Mouse (Mus musculus) embryonic facial prominence, embryonic 13.5 days (tissue): ENCODE measurements around the gene Schip1. TPM values are rescaled to one million over a fixed set of nuclear protein-coding genes. Genes with fewer than 3 reads are reported as not detected.
"Not testable (repeated sequence)": the region's sequence is repeated elsewhere in the genome, so short reads cannot be mapped to it uniquely, and the experiment has no call there.

Experiments used
- ATAC-seq: fragments of 200-750 bp; cut with Nextera tagmentation; 2 replicates; pipeline ENCODE4 v1.8.0; 2017; ENCODE audit warnings: low read depth; ENCODE audit not compliant: insufficient number of reproducible peaks, insufficient read depth, low FRiP score, low TSS enrichment
- H3K27ac ChIP-seq: fragments of 300-500 bp; sonication (generic); 2 replicates; pipeline ENCODE4 v1.5.1; 2015; ENCODE audit warnings: moderate library complexity, mild to moderate bottlenecking, inconsistent platforms
- H3K27me3 ChIP-seq: fragments of 300-500 bp; sonication (generic); 2 replicates; pipeline ENCODE4 v1.6.1; 2015; ENCODE audit warnings: mild to moderate bottlenecking, inconsistent platforms
- H3K36me3 ChIP-seq: fragments of 300-500 bp; sonication (generic); 2 replicates; pipeline ENCODE4 v1.6.1; 2015; ENCODE audit warnings: mild to moderate bottlenecking, inconsistent platforms
- H3K4me1 ChIP-seq: fragments of 300-500 bp; sonication (generic); 2 replicates; pipeline ENCODE4 v1.6.1; 2015; ENCODE audit warnings: inconsistent platforms
- H3K4me2 ChIP-seq: fragments of 300-500 bp; sonication (generic); 2 replicates; pipeline ENCODE4 v1.6.1; 2015; ENCODE audit warnings: moderate library complexity, mild to moderate bottlenecking, inconsistent platforms
- H3K4me3 ChIP-seq: fragments of 300-500 bp; sonication (generic); 2 replicates; pipeline ENCODE4 v1.5.1; 2015; ENCODE audit warnings: mild to moderate bottlenecking, inconsistent platforms
- H3K9ac ChIP-seq: fragments of 300-500 bp; sonication (generic); 2 replicates; pipeline ENCODE4 v1.6.1; 2015; ENCODE audit warnings: mild to moderate bottlenecking, inconsistent platforms
- H3K9me3 ChIP-seq: fragments of 300-500 bp; sonication (generic); 2 replicates; pipeline ENCODE4 v1.6.1; 2016; ENCODE audit warnings: inconsistent platforms
- WGBS: fragments of 180-500 bp; shearing (Covaris S2); methylation state at CpG from one replicate; pipeline ENCODE4 v1.1.7; 2015; ENCODE audit warnings: mixed read lengths; 5-methylcytosine and 5-hydroxymethylcytosine counted together
- polyA plus RNA-seq: library from polyadenylated mRNA; unstranded; fragments of >200 nt; fragmentation: Nextera tagmentation; extraction: Ambion mirVana; gene quantifications from 2 replicates; pipeline ENCODE4 v1.2.1, GENCODE M21; 2015

Gene Schip1
- polyA plus RNA-seq, 1 experiment from 2014 or later = 20.5 TPM

DNA sequence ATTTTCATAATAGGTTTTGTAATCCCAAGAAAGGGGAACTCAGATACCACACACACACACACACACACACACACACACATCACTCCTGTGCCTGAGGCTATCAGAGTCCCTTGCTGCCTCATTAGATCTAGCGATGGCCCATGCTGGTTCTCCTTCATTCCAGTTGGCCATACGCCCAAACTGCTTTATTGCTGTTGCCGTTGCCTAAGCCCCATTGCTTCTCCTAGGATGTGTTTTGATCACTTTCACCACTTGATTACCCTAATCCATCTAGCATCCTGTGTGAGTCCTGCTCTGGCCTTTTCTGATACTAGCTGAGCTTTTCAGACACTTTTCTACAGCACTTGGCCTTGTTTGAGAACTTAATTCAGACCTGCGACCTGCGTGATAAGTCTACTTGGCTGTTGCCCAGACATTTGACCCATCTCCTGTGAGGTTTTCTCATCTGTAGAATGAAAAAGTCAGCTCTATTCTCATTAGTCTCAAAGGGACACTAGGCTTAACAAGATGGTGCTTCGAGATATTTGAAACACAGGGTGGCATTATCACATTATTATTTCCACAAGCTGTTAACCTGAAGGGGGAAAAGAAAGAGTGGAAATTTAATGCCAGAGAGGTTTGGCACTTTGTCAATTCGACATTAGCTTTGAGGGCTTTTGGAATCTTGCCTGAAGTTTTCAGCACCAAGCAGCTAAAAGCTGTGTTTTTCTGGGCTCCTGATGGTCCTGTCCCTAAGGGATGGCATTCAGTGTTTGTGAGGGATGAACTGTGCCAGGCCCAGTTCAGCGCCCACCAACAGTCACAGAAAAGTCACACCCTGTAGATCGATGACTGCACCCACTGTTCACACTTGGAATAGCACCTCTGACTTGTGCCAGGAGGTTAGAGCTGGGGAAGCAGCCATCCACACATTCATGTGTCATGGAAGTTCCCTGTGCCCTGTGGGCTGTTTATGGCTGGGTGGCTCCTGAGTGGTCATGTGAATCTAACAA, 7.1 kb downstream of the Schip1 start:
- ATAC-seq = no peak
- H3K4me1 ChIP-seq = peaks cover 8% of the 10 kb centered on the region; the same call in 1 of the 2 replicates
- no peak overlapping the region for H3K27ac ChIP-seq
- no peak overlapping the region for H3K9ac ChIP-seq
- H3K36me3 ChIP-seq = no peaks in the 10 kb centered on the region
- no peak overlapping the region for H3K4me3 ChIP-seq
- 69% methylated on average over 9 of the region's 9 CpGs for WGBS
- H3K4me2 ChIP-seq = no peak overlapping the region
- no peaks in the 10 kb centered on the region for H3K9me3 ChIP-seq
- no peaks in the 10 kb centered on the region for H3K27me3 ChIP-seq

- Histone ChIP-seq H3K9ac (no peak overlapping the region), H3K27me3 (no peaks in the 10 kb centered on the region), H3K27ac (no peak overlapping the region), H3K4me2 (no peak overlapping the region), H3K36me3 (no peaks in the 10 kb centered on the region), H3K4me3 (no peak overlapping the region), H3K4me1 (no peaks in the 10 kb centered on the region), H3K9me3 (no peaks in the 10 kb centered on the region)
- no peak for ATAC-seq
- WGBS = 76% methylated on average over 4 of the region's 4 CpGs
Measured at GRCm38 (mm10) chr3:68077406-68077805, 12.8 kb downstream of the Schip1 start.

DNA sequence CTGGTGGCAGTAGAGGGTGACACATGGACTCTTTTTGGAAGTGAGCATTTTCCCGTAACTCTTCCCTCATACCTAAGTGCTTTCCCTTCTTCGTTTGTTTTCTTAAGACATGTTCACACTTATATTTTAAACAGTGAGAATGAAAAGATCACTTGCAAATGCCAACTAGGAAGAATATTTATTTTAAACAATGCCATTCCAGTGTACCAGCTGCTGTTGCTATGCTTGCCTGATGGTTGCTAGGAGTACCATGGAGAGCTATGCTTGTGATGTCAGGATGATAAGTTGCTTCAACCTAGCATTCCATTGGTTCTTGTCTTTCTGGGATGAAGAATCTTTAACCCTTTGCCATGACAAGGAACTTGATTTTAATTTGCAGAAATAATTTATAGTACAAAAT, 20.4 kb downstream of the Schip1 start:
- no peaks in the 10 kb centered on the region for H3K9me3 ChIP-seq
- WGBS = 92% methylated on average over 2 of the region's 2 CpGs
- no peak overlapping the region for H3K9ac ChIP-seq
- no peaks in the 10 kb centered on the region for H3K4me1 ChIP-seq
- no peak overlapping the region for H3K27ac ChIP-seq
- H3K4me2 ChIP-seq = no peak overlapping the region
- H3K36me3 ChIP-seq = no peaks in the 10 kb centered on the region
- no peak for ATAC-seq
- H3K4me3 ChIP-seq = no peak overlapping the region
- no peaks in the 10 kb centered on the region for H3K27me3 ChIP-seq

DNA sequence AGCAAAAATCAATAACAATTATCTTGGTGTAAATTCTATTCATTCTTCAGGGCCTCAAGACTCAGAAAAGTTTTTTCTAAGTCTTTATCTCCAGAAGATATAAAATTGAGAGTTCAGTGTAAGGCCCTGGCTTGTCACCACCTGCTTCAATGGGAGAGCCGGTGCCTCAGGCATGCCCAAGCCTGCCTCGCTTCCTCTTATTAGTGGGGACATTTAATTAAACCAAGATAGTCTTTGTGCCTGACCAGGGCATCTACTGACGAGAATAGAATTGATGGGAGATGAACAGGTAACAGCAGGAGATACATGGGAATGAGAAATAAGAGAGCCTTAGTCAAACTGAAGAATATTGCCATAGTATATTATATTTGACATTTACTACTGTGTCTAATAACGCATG, 27.5 kb downstream of the Schip1 start:
- no peaks in the 10 kb centered on the region for H3K36me3 ChIP-seq
- no peak overlapping the region for H3K4me2 ChIP-seq
- H3K27me3 ChIP-seq = no peaks in the 10 kb centered on the region
- H3K9me3 ChIP-seq = no peaks in the 10 kb centered on the region
- H3K4me1 ChIP-seq = no peaks in the 10 kb centered on the region
- H3K9ac ChIP-seq = no peak overlapping the region
- no peak overlapping the region for H3K4me3 ChIP-seq
- ATAC-seq = no peak
- WGBS = 61% methylated on average over 4 of the region's 4 CpGs
- no peak overlapping the region for H3K27ac ChIP-seq

- H3K4me2 ChIP-seq = no peak overlapping the region
- H3K4me3 ChIP-seq = no peak overlapping the region
- no peaks in the 10 kb centered on the region for H3K36me3 ChIP-seq
- no peak overlapping the region for H3K27ac ChIP-seq
- H3K9ac ChIP-seq = no peak overlapping the region
- H3K27me3 ChIP-seq = no peaks in the 10 kb centered on the region
- WGBS = 73% methylated on average over 4 of the region's 4 CpGs
- no peaks in the 10 kb centered on the region for H3K4me1 ChIP-seq
- no peaks in the 10 kb centered on the region for H3K9me3 ChIP-seq
- no peak for ATAC-seq
Measured at GRCm38 (mm10) chr3:68096724-68097431, 32.3 kb downstream of the Schip1 start.

DNA sequence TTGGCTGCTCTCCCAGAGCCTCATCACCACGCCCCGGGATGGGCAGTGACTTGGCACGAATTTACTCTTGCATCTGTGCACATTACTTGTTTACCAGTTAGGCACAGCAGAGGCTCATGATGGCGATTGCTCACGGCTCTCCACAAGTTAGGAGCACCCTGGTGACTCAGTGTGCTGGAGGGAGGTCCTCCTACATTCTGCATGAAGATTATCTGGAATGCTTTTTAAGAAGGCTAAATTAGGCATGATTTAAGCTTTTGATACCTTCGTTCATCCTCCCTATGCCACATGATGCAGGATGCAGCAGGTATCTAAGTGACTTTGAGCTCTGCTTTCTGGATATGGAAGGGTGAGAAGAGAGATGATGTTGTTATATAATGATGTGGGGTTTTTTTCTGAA, 35.0 kb downstream of the Schip1 start:
- H3K4me2 ChIP-seq, H3K9me3 ChIP-seq, H3K36me3 ChIP-seq, H3K4me1 ChIP-seq, ATAC-seq, H3K27ac ChIP-seq, H3K4me3 ChIP-seq, H3K27me3 ChIP-seq, H3K9ac ChIP-seq: not testable (repeated sequence)
- 86% methylated on average over 6 of the region's 6 CpGs for WGBS

- no peak overlapping the region for H3K27ac ChIP-seq
- no peak overlapping the region for H3K4me2 ChIP-seq
- ATAC-seq = no peak
- no peak overlapping the region for H3K9ac ChIP-seq
- 60% methylated on average over 4 of the region's 4 CpGs for WGBS
- H3K27me3 ChIP-seq = no peaks in the 10 kb centered on the region
- H3K4me1 ChIP-seq = no peaks in the 10 kb centered on the region
- H3K36me3 ChIP-seq = no peaks in the 10 kb centered on the region
- no peaks in the 10 kb centered on the region for H3K9me3 ChIP-seq
- no peak overlapping the region for H3K4me3 ChIP-seq
Measured at GRCm38 (mm10) chr3:68101343-68101742, 36.7 kb downstream of the Schip1 start.

GRCm38 (mm10) chr3:68105081-68105685, 40.6 kb downstream of the Schip1 start:
- Histone ChIP-seq H3K4me1 (no peaks in the 10 kb centered on the region), H3K27ac (no peak overlapping the region), H3K4me2 (no peak overlapping the region), H3K4me3 (no peak overlapping the region), H3K9me3 (no peaks in the 10 kb centered on the region), H3K27me3 (no peaks in the 10 kb centered on the region), H3K36me3 (no peaks in the 10 kb centered on the region), H3K9ac (no peak overlapping the region)
- WGBS = 66% methylated on average over 2 of the region's 2 CpGs
- no peak for ATAC-seq

DNA sequence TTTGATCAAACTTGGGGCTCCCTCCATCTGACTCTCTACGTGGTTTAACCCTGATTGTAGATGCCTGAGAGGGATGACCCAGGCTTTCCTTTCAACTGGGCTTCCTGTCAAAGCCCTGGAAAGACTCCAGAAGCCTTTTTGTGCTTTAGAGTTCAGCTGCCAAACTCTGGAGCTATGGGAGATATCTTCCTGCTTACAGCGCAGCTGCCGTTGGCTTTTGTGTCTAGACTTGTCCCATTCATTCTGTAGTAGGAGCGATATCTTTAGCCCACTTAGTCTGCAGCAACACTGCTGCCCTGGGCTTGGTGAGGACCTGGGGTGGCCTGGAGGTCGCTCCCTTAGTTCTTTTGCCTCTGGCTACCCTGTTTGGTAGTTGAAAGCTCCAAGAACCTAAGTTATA, 56.7 kb downstream of the Schip1 start:
- 61% methylated on average over 5 of the region's 5 CpGs for WGBS
- no peaks in the 10 kb centered on the region for H3K9me3 ChIP-seq
- H3K27ac ChIP-seq = no peak overlapping the region
- no peak overlapping the region for H3K4me3 ChIP-seq
- H3K4me2 ChIP-seq = no peak overlapping the region
- H3K4me1 ChIP-seq = no peaks in the 10 kb centered on the region
- H3K27me3 ChIP-seq = no peaks in the 10 kb centered on the region
- H3K9ac ChIP-seq = no peak overlapping the region
- no peaks in the 10 kb centered on the region for H3K36me3 ChIP-seq
- no peak for ATAC-seq

- H3K27ac ChIP-seq = no peak overlapping the region
- H3K9me3 ChIP-seq = no peaks in the 10 kb centered on the region
- H3K36me3 ChIP-seq = no peaks in the 10 kb centered on the region
- no peak overlapping the region for H3K9ac ChIP-seq
- H3K4me1 ChIP-seq = no peaks in the 10 kb centered on the region
- no peak overlapping the region for H3K4me3 ChIP-seq
- no peak overlapping the region for H3K4me2 ChIP-seq
- ATAC-seq = no peak
- H3K27me3 ChIP-seq = no peaks in the 10 kb centered on the region
- 71% methylated on average over 6 of the region's 6 CpGs for WGBS
Measured at GRCm38 (mm10) chr3:68126284-68126856, 61.8 kb downstream of the Schip1 start.

DNA sequence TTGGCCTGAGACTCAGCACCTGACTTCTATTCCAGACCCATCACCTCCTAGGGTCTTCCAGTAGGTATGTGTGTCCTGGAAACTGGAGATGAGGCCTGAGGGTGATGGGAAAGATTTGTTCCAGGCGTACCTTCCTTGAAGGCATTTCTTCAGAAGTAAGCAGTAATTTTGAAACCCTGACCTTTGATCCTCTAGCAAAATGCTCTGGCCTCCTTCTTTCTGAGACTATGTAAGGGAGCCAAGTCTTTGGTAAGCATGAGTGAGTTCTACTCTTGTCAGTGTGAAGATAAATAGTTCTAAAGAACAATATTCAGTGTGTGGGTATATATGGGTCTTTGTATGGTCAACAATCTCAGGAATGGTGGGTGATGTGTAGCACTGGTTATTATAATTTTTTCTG, 65.8 kb downstream of the Schip1 start:
- Histone ChIP-seq H3K9me3 (no peaks in the 10 kb centered on the region), H3K27ac (no peak overlapping the region), H3K4me1 (no peaks in the 10 kb centered on the region), H3K36me3 (no peaks in the 10 kb centered on the region), H3K27me3 (no peaks in the 10 kb centered on the region), H3K4me2 (no peak overlapping the region), H3K4me3 (no peak overlapping the region), H3K9ac (no peak overlapping the region)
- 69% methylated on average over 1 of the region's 1 CpGs for WGBS
- no peak for ATAC-seq
